9 mouse cellular contexts compared by ENCODE assay signal in the genomic region with DNA sequence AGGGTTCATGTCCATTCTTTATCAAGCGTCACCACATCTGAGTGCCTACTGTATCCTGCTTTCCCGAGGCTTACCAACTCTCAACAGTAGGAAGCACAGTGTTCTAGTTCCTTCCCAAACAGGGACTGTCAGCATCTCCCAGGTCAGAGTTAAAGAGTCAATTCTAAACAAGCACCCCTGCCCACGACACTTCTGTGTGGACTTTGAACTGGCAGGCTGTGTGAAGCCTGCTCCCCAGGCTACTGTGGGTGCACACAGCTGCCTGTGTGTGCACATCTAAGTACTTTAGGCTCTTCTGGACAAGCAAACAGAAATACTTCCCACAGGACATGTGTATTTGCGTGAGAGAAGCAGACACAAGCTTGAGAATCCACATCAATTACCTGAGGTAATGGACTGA. TPM values are rescaled to one million over a fixed set of nuclear protein-coding genes. Genes with fewer than 3 reads are reported as not detected.
DNase-seq lines count a peak whose midpoint lies in the region; ATAC-seq and TF ChIP-seq lines count a peak whose summit lies in the region.
"Had no signal": no experiment of that assay in that cellular context is flagged by ENCODE, and none has a peak within 500 bp of the region (broad histone marks: within the 10 kb centered on the region; RNA-seq: fewer than 3 reads in every experiment).

No protein-coding gene starts in this region.

- H3K9me3 ChIP-seq in heart, embryonic 15.5 days (replicated peaks): no peaks in the 10 kb centered on the region
- no peaks in the 10 kb centered on the region for H3K9me3 ChIP-seq in E14TG2a.4 (ENCODE audit: low read length)
- H3K9me3 ChIP-seq in limb, embryonic 15.5 days: no peaks in the 10 kb centered on the region

- H3K27me3 ChIP-seq in heart, embryonic 15.5 days: no peaks in the 10 kb centered on the region
- H3K27me3 ChIP-seq in E14TG2a.4 (ENCODE audit: insufficient read depth, low read length): no peaks in the 10 kb centered on the region
- no peaks in the 10 kb centered on the region for H3K27me3 ChIP-seq in limb, embryonic 15.5 days

- no peak for TF ChIP-seq POLR2A in embryonic fibroblast, embryonic 13.5 days (IDR thresholded peaks at IDR 0.05; ENCODE audit: low read depth, low read length)

- peaks cover 95% of the 10 kb centered on the region for H3K4me1 ChIP-seq in heart, embryonic 15.5 days (replicated peaks)
- H3K4me1 ChIP-seq in E14TG2a.4 (replicated peaks; ENCODE audit: low read depth, low read length): peaks cover 99% of the 10 kb centered on the region
- peaks cover 53% of the 10 kb centered on the region for H3K4me1 ChIP-seq in embryonic fibroblast, embryonic 13.5 days (ENCODE audit: control insufficient read depth, insufficient read depth, low read length)
- peaks cover 78% of the 10 kb centered on the region for H3K4me1 ChIP-seq in limb, embryonic 15.5 days

- no peak overlapping the region for H3K4me3 ChIP-seq in heart, embryonic 15.5 days
- H3K4me3 ChIP-seq in E14TG2a.4 (replicated peaks; ENCODE audit: low read length): 0 out of 2 replicates have a peak overlapping the region, but pooled peaks have one; percentile 26
- no peak overlapping the region for H3K4me3 ChIP-seq in embryonic fibroblast, embryonic 13.5 days (ENCODE audit: insufficient read depth, low read length)
- no peak overlapping the region for H3K4me3 ChIP-seq in limb, embryonic 15.5 days

- DNase-seq in heart, postnatal 14 days: no peak
- no peak for DNase-seq in embryo, embryonic 10.5 days (ENCODE audit: low spot score)
- no peak for DNase-seq in left cerebral cortex, postnatal 25 days (ENCODE audit: low spot score in 2 of 2)
- DNase-seq in urinary bladder, postnatal 14 days (ENCODE audit: low spot score): no peak
- DNase-seq: lung, adult 18-20 months had no signal

- no peaks in the 10 kb centered on the region for H3K36me3 ChIP-seq in heart, embryonic 15.5 days
- peaks cover 75% of the 10 kb centered on the region for H3K36me3 ChIP-seq in E14TG2a.4 (ENCODE audit: insufficient read depth, low read length)
- H3K36me3 ChIP-seq in limb, embryonic 15.5 days: peaks cover 5% of the 10 kb centered on the region; the same call in 1 of the 2 replicates

- peak overlapping the region; percentile 97 for H3K27ac ChIP-seq in heart, embryonic 15.5 days
- H3K27ac ChIP-seq in embryonic fibroblast, embryonic 13.5 days (ENCODE audit: insufficient read depth, low read length): peak overlapping the region; percentile 86
- H3K27ac ChIP-seq in limb, embryonic 15.5 days: peak overlapping the region; percentile 77

- TF ChIP-seq CTCF in E14TG2a.4 (conservative IDR thresholded peaks at IDR 0.05; ENCODE audit: low read length): no peak
- TF ChIP-seq CTCF in embryonic fibroblast, embryonic 13.5 days (IDR thresholded peaks at IDR 0.05; ENCODE audit: borderline replicate concordance, insufficient read depth, low read length): no peak

- intact Hi-C loops in heart, postnatal 14 days (cut with DNase I): no loop called here
- intact Hi-C loops in left cerebral cortex, postnatal 25 days (cut with DNase I): no loop called here

- WGBS in heart, embryonic 15.5 days: 38% methylated on average over 4 of the region's 4 CpGs
- WGBS in limb, embryonic 15.5 days: 69% methylated on average over 4 of the region's 4 CpGs

- ATAC-seq in heart, embryonic 15.5 days (replicated peaks; ENCODE audit: insufficient number of reproducible peaks, insufficient read depth, low FRiP score, low read depth): no peak
- ATAC-seq in limb, embryonic 15.5 days (ENCODE audit: insufficient number of reproducible peaks, low FRiP score, low TSS enrichment, low read depth): no peak

- no peak overlapping the region for H3K4me2 ChIP-seq in heart, embryonic 15.5 days
- no peak overlapping the region for H3K4me2 ChIP-seq in limb, embryonic 15.5 days

- peak overlapping the region; percentile 21; the same call in 1 of the 2 replicates for H3K9ac ChIP-seq in heart, embryonic 15.5 days
- no peak overlapping the region for H3K9ac ChIP-seq in limb, embryonic 15.5 days

RNA-seq across cellular contexts. Expression of gene Actn4, which starts 20.6 kb away (rescaled TPM):
- polyA plus RNA-seq in heart, embryonic 15.5 days (2015; fragmentation: Nextera tagmentation; extraction: Ambion mirVana): 236 and 281 TPM in 2 replicates
- total RNA-seq in heart, postnatal 14 days (2021): 100 to 1,000 TPM; 110 to 127 TPM
- 446 and 575 TPM in 2 replicates for polyA plus RNA-seq in embryonic fibroblast, embryonic 13.5 days (2011; ENCODE audit: insufficient read length, low read depth, missing spikeins)
- 347 and 359 TPM in 2 replicates for polyA plus RNA-seq in limb, embryonic 15.5 days (2015; fragmentation: Nextera tagmentation; extraction: Ambion mirVana)
- 100 to 1,000 TPM; 190 to 202 TPM for total RNA-seq in left cerebral cortex, postnatal 25 days (2021)

RNA-seq across cellular contexts. Expression of gene Eif3k, which starts 40.1 kb away (rescaled TPM):
- 239 and 261 TPM in 2 replicates for polyA plus RNA-seq in heart, embryonic 15.5 days (2015; fragmentation: Nextera tagmentation; extraction: Ambion mirVana)
- 100 to 1,000 TPM; 157 to 159 TPM for total RNA-seq in heart, postnatal 14 days (2021)
- 328 and 347 TPM in 2 replicates for polyA plus RNA-seq in embryonic fibroblast, embryonic 13.5 days (2011; ENCODE audit: insufficient read length, low read depth, missing spikeins)
- 372 and 387 TPM in 2 replicates for polyA plus RNA-seq in limb, embryonic 15.5 days (2015; fragmentation: Nextera tagmentation; extraction: Ambion mirVana)
- total RNA-seq in left cerebral cortex, postnatal 25 days (2021): 100 to 1,000 TPM; 175 to 185 TPM

RNA-seq across cellular contexts. Expression of gene Map4k1, which starts 40.3 kb away (rescaled TPM):
- 2.8 and 7.6 TPM in 2 replicates for polyA plus RNA-seq in heart, embryonic 15.5 days (2015; fragmentation: Nextera tagmentation; extraction: Ambion mirVana)
- total RNA-seq in heart, postnatal 14 days (2021): 1 to 10 TPM in 1 of 2 experiments, under 1 TPM in 1; 0.96 to 2.4 TPM
- 2.0 and 2.2 TPM in 2 replicates for polyA plus RNA-seq in embryonic fibroblast, embryonic 13.5 days (2011; ENCODE audit: insufficient read length, low read depth, missing spikeins)
- 7.2 and 7.6 TPM in 2 replicates for polyA plus RNA-seq in limb, embryonic 15.5 days (2015; fragmentation: Nextera tagmentation; extraction: Ambion mirVana)
- total RNA-seq in left cerebral cortex, postnatal 25 days (2021): 1 to 10 TPM; 1.7 to 1.8 TPM
